Mouse (Mus musculus) adrenal gland (tissue): ENCODE results near the gene Gys2.

Experiments used
- intact Hi-C: fragments of 180-260 bp; cut with DNase I; formaldehyde crosslinking; loops from one replicate; pipeline ENCODE4 v1.15.1; 2025

Gene Gys2

DNA sequence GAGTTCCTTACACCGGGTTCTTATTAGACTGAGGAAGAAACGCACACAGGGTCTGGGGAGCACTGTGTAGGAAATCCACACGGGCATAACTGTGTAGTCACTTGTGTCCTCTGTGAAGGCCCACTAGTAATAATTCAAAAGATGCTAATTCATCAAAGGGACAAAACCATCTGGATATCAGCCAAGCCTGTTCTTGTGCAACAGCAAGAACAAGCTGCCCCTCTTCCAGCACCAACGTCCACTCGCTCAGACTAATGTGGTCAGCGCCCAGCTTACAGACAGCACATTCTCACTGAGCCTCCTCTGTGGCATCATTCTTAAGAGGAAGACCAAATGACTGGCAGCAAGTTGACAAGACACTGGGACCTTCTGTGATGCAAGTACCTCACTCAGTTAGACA is 92.9 kb downstream of the Gys2 start:
- intact Hi-C loops: loop anchor here (10.0 kb wide), 1 partner anchor 135 kb away; no protein-coding TSS in a partner anchor

DNA sequence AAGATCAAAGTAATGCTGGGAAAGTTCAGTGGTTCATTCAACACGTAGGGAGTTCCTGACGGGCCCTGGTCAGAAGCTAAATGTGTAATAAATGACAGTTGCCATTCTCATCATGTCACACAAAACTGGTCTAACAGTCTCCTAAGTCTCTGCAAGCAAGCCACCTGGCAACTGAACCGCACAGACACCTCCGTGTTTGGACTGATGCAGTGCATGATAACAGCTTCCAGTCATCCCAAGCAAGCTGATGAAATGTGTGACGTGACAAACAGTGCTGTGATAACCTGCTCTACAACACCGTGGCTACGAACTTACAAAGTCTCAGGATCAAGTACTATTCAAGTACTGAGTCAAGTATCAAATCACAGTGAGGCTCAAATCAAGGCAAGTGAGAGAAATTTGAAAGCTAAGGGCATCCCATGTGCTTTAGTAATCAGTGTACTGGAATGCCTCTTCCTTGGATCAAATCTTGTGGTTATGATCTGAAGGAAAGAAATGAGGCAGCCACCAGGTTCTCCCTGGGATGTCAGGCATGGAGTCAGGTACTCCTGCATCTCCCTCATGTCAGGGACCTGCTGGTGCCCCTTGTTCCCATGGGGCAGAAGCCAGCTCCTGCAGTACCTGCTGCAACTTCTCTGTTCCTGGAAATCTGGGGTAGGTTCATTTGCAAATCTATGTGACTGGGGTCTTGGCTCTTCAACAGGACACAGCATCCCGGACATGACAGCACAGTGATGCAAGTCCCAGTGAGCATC is 94.2 kb downstream of the Gys2 start:
- intact Hi-C loops: no loop called here

DNA sequence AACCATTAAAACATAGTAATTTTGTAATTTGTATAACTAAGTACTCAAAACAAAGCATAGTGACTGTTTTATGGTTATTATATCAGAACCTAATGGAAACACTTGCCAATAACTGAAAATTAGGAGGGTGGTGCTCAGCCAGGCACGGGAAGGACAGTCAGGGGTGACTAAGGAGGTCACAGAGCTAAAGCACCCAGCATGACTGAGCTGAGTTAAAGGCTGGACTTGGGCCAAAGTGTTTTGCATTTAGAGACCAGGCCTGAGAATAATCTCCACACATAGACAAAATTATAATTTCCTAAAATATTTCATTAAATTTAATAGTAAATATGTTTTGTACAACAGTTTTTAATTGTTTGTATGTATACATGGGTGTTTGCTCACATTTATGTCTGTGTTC is 95.8 kb downstream of the Gys2 start:
- intact Hi-C loops: no loop called here
